Mouse (Mus musculus): ENCODE data around the gene March8.
A peak's percentile ranks its signal among the peaks of the same experiment; 100 is the strongest.

March8 gene

DNA sequence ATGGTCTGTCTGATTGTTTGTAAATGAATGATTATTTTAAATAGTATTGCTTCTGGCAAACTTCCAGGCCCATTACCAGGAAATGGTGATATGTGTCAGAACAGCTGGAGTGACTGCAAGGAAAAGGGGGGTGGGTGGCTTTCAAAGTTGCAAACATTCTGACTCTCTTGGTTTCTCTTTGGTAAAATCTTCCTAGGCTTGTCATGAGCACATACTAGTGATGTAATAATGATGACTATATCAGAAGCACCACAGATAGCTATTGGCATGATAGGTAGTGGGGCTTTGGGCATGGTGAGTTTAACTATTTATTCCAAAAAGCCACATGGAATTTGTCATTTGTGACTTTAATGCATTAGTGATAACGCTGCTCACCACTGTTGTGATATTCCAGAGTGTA lies 36.3 kb downstream of the March8 start:
- no peak for DNase-seq

DNA sequence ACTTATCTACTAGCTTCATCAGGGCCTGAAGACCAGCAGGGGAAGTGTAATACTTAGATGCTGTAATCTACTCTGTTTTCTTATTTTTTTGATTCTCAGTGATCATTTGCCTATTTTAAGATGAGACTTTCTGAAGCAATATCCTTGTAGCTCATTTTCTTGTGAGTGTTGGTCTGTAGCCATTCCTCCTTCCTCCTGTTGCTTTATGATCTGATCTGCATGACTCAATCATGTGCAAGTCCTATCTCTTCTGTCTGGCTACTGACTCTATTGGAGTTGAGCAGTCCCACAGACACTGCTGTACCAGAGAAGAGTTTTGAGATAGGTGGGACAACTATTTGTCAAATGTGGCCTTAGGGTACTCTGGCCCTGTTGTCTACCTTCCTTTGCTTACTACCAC lies 36.8 kb downstream of the March8 start:
- DNase-seq, result no peak

DNA sequence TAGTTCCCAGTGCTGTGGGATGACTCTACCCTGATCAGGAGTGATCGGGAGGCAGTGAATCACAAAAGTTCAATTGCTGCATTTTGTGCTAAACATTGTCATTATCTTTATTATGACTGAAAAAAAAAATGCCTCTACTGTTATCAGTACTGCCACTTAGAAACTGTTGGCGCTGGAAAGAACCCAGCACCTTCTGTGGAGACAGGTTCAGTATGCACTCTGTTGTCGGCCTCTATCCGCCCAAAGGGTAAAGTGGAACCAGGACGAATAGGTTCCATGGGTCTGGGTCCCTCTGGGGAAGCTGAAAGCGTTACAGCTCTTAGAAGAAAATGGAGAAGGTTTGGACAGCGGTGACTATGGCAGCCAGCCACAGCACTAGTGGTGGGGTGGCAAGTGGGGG lies 41.1 kb downstream of the March8 start:
- DNase-seq, result no peak

DNA sequence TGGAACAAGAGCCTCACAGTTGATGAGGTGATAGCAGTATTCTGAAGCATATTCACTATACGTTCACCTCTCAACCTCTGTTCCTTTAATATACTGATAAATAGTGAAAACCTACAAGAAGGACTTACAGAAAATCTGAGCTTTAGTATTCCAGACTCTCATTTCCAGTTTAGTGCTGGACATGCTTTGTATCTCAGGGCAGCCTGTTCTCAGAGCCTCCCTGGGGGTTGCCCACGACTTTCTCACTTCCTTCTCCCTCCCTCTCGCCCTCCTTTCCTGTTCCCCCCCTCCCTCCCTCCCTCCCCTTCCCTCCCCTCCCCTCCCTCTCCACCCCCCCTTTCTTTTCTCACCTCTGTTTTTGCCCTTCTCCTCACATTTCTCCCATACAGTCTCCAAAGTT lies 42.3 kb downstream of the March8 start:
- no peak for DNase-seq

DNA sequence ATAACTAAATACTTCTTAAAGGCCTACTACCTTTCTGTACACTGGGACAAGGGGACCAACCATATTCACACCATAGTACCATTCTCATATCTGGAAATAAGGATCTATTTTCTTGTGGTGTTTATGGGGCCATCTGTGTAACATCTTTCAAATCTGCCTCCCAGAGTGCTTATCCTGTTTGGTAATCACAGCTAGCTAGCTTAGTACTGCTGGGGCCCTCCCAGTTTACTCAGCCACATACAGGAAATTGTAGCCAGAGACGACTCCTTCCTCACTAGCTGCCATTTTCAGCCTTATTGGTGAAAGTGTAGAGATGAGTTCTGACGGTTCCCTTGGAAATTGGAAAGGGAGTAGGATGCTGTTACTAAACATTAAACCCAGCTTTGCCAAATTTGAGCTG lies 43.8 kb downstream of the March8 start:
- DNase-seq, result no peak

DNA sequence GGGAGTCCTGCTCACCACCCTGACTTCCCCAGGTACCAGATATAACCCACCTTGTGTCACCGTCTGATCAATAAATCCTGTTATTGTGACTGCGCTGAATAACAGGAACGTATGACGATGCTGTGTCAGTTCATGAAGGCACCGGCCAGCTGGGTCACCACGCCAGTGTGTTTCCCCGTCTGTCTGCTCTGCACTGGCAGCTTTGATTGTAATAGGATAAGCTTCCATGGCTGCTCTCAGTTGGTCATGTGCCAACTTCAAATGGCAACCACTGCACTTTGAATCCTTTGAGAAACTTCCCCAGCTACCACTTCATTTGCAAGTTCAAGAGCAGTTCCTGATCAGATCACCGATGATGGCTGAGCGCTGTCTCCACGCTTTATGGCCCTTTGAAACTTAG lies 45.8 kb downstream of the March8 start:
- DNase-seq, result no peak

DNA sequence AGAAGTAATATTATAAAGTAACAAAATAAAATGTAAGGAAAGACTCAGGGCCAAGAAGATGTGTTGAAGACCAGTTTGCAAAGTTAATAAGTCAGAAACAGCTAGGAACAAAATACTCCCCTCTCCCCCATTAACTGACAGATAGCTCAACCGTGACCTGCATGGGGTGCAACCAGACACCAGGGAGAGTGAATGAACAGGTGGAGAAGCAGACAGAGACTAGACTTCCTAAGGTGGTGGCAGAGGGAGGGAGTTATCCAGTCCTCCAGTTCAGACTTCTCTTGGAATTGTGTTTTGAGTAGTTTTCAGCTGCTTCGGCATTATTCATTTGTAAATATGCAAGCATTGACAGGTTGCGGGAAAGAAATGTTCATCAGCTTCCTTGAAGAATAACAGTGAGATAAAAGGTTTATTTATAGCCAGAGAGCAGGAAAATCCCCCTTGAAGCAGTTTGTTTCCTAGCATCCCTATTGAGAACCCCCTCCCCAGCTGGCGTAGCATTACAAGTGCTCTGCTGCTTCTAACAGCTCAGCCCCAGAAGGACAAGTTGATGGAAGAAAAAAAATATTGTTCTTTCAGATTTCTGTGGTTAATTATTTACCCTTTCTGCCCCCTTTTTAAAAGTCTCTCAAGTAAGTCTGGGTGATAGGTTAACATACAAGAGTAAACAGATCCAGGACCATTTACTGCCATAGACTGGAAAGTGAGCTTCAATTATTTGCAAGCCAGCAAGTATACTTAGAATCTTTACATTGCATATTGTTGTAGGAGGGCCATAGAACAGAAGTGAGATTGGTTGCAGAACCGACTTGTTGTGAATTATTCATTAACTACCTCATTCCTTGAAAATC lies 47.6 kb downstream of the March8 start:
- DNase-seq, result no peak

DNA sequence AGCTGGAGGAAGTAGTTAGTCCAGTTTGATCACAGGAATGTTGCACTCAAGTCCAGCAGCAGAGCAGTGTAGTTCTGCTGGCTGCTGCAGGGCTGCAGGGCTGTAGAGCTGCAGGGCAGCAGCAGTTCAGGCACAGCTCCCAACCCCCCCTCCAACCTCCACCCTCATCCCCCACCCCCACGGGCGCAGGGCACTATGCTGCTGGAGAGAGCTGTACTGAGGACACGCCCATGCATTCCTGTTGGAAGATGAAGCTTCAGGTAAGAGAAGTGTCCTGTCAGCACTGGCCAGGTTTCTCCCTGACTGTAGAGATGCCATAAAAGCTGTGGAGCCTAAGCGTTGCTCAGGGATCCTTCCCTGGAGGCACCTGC lies 48.2 kb downstream of the March8 start:
- peak; percentile 44 for DNase-seq

DNA sequence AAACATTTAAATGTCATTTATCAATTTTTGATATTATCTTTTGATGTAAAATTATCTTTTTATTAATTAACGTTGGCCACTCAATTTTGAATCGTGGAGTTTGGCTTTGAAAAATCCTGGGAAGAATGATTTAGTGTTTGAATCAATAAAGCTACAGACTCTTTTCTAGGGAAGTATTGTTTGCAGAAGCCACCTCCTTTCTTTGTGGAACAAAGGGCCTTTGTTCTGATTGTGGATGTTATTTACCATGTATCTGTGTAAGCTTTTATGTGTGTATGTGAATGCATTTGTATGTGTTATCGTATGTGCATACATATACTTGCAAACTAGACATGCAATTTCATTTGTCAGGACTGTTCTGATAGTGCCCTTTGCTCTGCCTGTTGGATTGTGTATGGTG lies 48.7 kb downstream of the March8 start:
- no peak for DNase-seq

DNA sequence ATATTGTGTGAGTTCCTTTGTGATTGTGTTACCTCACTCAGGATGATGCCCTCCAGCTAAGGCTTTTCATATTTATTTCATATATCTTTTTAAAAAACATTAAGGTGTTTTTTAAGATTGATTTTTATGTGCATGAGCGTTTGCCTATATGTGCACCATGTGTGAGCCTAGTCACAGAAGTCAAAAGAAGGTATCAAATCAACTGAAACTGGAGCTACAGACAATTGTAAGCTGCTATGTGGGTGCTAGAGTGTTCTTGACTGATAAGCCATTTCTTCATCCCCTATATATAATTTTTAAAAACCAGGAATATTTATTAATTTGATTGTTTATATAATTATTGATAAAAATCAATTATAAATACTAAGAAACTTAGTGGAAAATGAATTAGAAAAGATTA lies 50.2 kb downstream of the March8 start:
- no peak for DNase-seq

DNA sequence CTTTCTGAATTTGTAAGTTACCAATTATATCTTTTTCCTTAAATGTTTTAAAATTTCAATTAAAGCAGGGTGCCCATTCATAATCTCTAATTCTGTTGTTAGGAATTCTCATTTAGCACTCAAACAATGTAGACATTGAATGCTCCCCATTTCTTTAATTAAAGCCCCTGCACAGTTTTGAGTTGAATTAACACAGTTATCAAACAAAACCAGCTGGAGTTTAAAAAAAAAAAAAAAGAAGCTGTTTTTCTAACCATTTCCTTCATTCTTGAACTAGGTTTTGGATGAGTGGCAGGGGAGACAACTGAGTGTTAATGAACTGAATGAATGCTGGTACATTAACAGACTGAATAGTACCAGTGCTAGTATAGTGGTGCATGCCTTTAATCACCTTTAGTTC lies 51.7 kb downstream of the March8 start:
- DNase-seq, result no peak

DNA sequence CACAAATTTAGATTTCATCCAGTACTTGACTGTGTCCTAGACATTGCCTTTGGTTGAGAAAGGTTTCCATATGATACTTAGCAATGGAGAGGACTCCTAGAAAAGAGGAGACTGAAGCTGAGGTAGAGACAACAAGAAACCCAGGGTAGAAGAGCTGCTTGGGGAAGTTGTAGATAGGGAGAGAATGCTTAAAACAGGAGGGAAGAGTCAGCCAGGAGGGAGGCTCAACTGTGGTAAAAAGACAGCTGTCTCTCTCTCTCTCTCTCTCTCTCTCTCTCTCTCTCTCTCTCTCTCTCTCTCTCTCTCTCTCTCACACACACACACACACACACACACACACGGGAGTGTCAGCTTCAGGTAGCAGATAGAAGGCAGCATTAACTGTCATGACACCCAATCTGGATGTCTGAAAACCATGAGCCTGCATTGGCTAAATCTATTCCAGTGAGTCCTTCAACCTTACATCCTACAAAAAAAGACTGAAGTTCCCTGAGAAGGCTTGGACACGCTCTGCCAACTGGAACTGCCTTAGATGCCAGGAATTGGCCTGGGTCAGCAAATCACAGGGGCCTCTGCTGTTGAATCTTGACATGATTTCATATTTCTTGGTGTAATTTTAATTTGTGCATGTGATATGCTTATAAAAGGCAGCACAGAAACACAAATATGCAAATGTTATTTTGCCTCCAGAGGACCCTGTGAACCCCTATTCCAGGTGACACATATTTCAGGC lies 57.3 kb downstream of the March8 start:
- no peak for DNase-seq

DNA sequence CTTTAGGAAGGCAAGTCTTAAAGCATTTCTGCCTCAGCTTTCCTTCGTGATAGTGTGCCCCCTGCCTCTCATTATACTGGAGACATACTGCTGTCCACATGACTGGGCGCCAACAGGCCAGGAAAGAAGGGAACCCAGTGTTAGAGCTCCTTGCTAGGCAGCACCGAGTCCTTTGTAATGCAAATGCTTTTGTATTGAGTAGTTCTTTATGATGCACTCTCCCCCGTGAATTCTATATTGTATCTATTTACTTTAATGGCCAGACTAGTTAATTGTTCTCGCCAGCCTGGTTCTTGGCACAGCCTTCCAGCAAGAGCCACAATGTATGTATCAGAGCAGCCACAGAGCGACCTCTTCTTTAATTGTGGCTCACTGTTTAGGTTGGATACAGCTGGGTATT lies 59.8 kb downstream of the March8 start:
- DNase-seq, result peak; percentile 70

DNA sequence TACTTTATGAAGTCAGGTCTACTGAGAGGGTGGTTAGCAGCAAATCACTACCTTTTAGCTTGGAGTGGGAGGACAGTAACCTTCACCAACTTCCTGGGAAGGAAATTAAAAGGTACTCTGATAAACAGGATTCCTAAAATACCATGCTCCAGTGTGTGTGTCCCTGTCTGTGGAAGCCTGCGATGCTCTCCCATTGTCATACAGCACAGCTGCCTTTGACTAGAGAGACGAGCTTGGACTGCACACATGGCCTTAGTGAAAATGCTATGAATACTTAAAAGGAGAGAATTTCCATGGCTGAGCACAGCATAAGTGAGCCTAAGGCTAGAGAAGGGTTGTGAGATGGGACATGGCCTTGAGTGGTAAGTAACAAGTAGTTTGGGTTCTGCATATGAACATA lies 60.3 kb downstream of the March8 start:
- DNase-seq, result no peak

DNA sequence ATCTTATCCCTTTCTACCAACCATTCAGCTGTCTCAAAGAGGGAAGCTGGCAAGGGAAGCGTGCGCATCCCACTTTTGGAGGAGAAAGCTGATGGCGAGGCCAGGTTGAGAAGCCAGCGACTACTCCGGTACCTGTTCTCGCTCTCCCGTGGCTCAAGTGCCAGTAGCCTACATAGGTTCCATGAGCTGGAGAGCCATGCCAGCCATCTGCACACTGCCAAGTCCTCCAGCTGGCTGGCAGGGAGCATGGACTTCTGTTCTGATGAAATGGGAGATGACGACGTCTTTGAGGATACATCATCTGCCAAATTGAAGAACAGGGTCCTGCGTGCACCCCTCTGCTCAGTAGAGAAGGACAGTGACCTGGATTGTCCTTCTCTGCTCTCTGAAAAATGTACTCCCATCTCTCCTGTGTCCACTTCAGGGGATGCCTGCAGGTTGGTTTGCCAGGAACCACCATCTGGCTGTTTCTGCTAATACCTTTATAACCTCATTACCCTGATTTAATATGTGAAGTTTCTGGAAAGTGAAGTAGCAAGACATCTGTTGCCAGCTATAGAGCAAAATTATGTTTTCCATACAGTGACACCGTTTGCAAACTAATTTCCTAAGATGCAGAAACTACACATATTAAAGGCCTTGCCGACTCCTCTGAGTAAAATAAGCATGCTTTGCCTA lies 64.1 kb downstream of the March8 start:
- DNase-seq, result no peak

DNA sequence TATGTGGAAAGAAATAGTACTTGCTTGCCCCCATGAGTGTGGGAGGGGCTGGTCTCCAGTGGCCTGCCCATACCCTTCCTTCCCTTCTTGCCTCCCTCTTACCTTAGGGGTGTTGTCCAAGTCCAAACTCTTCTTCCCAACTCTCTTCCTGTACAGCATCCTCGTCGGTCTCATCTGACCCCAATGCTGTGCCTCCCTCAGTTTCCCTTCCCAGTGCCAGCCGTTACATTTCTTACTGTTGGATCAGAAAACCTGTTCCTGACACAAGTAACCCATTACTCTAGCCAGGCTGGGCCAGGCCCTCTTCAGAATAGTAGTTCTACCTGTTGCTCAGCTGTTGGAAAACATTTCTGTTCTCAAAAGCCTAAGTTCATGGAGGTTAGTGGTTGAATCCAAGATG lies 64.6 kb downstream of the March8 start:
- no peak for DNase-seq

DNA sequence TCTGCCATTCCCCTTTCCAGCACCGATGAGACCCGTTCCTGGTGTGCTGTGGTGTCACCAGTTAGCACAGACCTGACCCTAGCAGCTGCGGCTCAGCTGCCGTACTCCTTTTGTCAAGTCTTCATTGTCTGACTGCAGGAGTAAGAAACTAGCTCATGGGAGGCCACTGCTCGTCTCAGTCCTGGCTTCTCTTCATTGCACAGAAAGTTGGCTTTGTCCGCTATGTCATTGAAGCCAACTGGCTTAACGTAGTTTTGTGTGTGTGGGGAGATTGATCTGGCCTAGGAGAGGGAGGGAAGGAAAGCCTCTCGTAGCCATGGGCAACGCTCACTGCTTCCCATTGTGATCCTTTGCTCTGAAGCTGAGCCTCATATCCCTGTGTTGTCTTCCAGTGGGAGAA lies 67.4 kb downstream of the March8 start:
- peak; percentile 42 for DNase-seq

DNA sequence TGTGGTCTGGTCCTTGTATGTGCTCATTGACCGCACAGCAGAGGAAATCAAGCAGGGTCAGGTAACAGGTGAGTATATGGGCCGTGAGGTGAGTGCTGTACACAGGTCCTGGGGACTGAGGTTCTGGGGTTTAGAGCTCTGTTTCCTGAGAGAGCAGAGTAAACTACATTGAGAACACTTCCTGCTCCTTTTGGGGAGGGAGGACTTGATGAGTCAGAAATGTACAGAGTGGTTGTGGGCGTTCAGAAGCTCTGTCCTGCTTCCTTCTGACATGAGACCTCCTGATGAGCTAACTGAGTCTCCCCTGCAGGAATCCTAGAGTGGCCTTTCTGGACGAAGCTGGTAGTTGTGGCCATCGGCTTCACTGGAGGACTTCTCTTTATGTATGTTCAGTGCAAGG lies 67.9 kb downstream of the March8 start:
- DNase-seq, result no peak

DNA sequence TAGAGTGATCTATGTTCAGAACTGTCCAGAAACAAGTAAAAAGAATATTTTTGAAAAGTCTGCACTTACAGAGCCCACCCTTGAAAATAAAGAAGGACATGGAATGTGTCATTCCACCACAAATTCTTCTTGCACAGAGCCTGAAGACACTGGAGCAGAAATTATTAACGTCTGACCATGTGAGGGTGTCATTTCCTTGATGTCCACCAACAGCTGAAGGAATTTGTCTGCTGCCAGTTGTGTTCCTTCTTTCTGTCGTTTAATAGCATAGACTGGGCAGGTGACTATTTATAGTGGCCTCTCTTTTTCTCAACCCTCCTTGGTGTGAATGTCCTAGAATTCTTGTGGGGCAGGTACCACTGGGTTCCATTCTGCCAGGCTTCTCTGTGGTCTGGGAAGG lies 68.3 kb downstream of the March8 start:
- DNase-seq, result no peak

DNA sequence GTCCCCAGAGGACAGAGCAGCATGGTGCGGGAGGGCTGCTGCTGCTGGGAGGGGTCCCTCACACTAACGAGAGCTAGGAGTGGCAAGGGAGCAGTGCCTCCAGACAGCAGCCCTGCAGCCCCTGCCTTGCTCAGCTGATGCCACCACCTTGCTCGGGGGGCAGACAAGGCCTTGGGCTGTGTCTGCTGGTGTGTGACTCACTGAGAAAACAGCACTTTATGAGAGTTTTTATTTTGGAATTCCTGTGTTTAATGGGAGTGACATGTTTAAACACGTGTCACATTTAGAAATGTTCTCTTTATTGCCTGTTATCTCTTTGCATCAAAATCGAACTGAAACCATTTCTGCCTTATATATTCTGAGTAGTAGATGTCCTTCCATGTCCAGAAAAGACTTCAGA lies 68.9 kb downstream of the March8 start:
- no peak for DNase-seq

DNA sequence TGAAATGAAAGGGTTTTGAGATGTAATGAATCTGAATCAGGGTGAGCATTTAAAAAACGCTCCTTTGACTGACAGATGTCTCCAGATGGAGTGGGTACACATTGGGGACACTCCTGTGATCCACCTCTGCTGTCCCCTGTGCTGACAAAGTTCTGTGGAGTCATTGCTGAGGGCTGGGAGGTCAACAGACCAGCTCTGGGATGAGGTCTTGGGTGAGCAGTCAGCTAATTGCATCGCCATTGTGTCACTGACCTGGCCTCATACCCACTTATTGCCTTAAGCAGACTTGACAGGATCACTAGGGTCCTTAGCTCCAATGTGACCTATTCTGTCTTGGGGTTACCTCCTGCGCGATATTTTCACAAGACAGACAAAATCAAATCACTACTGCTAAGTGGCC lies 69.4 kb downstream of the March8 start:
- no peak for DNase-seq

DNA sequence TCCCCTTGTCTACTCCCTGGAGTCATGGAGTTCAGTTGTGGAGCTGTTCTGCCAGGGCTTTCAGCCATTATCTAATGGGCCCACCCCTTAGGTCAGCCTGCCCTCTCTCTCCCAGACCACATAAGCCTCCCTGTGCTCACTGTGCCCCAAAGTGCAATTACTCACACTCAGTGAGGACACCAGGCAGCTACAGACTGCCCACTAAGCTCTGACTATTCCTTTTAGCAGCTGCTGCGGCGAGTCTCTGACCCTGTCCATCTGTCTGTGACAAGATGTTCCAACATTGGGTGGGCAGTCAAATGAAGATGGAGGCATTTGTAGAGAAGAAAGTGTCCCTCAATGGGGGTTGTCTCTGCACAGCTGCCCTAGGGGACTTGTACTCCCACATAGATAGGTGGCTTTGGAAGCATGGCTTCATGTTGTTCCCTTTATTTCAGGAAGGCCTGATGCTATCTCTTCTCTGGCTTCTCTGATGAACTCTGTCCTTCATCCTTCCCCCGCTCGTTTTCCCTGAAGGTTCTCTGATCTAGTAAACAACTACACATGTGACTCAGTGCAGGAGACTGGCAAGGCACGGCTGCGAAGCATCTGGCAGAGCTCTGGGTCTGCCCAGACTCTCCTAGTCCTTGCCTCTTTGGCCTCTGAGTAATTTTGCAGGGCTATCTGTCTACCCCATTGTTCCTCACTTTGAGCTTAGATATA lies 70.3 kb downstream of the March8 start:
- DNase-seq, result no peak

DNA sequence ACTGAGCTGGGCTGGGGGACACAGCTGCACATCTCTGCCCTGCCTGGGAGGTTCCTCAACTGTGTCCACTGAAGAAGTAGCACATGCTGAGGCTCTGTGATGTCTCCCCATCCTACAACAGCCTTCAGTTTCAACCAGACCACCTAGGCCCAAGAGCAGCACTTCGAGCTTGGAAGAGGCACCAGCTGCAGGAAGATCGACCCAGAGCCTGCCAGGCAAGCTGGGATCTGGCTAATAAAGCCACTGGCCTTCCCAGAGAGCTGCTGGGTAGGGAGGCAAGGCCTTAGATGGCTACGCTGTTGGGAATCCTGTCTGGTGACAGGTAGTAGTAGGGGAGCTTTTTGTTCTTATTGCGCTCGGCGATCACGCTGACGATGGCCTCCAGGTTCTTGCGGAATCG lies 72.6 kb downstream of the March8 start:
- no peak for DNase-seq

DNA sequence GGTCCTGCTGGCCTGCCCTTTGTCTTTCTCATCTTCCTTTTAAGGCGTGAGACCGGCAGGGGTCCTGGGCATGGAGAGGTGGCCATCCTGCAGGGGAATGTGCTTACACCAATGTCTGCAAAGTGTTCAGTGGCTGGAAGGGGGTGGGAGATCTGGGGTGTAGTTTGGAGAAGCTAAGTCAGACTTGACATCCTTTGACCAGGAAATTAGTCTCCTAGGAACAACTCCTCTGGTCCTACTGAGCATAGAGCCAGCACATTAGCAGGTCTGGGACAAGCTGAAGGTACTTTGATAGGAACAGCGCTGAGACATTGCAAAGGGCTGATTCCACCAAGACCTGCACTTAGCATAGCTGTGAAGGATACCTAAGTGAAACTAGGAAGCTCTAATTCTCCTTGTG lies 73.9 kb downstream of the March8 start:
- DNase-seq, result no peak

Data from embryo, embryonic 11 days (tissue).